Mouse (Mus musculus) neural tube, embryonic 15.5 days (tissue): ENCODE measurements around the gene Trim26. TPM values are rescaled to one million over a fixed set of nuclear protein-coding genes. Genes with fewer than 3 reads are reported as not detected.
"Not testable (repeated sequence)": the region's sequence is repeated elsewhere in the genome, so short reads cannot be mapped to it uniquely, and the experiment has no call there.

Source experiments
- ATAC-seq: fragments of 200-750 bp; cut with Nextera tagmentation; 2 replicates; pipeline ENCODE4 v1.8.0; 2017; ENCODE audit warnings: mild to moderate bottlenecking, moderate TSS enrichment, moderate library complexity; ENCODE audit not compliant: low FRiP score
- H3K27ac ChIP-seq: fragments of 300-500 bp; sonication (generic); replicated peaks from 2 replicates; pipeline ENCODE4 v1.5.1; 2015; ENCODE audit warnings: mild to moderate bottlenecking, inconsistent platforms
- H3K27me3 ChIP-seq: fragments of 300-500 bp; sonication (generic); replicated peaks from 2 replicates; pipeline ENCODE4 v1.6.1; 2015; ENCODE audit warnings: inconsistent platforms
- H3K36me3 ChIP-seq: fragments of 300-500 bp; sonication (generic); 2 replicates; pipeline ENCODE4 v1.6.1; 2015; ENCODE audit warnings: inconsistent platforms
- H3K4me1 ChIP-seq: fragments of 300-500 bp; sonication (generic); 2 replicates; pipeline ENCODE4 v1.6.1; 2015; ENCODE audit warnings: inconsistent platforms
- H3K4me2 ChIP-seq: fragments of 300-500 bp; sonication (generic); 2 replicates; pipeline ENCODE4 v1.6.1; 2015; ENCODE audit warnings: inconsistent platforms, mild to moderate bottlenecking, moderate library complexity
- H3K4me3 ChIP-seq: fragments of 300-500 bp; sonication (generic); replicated peaks from 2 replicates; pipeline ENCODE4 v1.5.1; 2015; ENCODE audit warnings: mild to moderate bottlenecking, inconsistent platforms
- H3K9ac ChIP-seq: fragments of 300-500 bp; sonication (generic); replicated peaks from 2 replicates; pipeline ENCODE4 v1.6.1; 2015; ENCODE audit warnings: mild to moderate bottlenecking, inconsistent platforms
- H3K9me3 ChIP-seq: fragments of 300-500 bp; sonication (generic); replicated peaks from 2 replicates; pipeline ENCODE4 v1.6.1; 2016; ENCODE audit warnings: inconsistent platforms
- WGBS: fragments of 180-500 bp; shearing (Covaris S2); methylation state at CpG from one replicate; pipeline ENCODE4 v1.1.7; 2015; ENCODE audit warnings: mixed read lengths; 5-methylcytosine and 5-hydroxymethylcytosine counted together
- polyA plus RNA-seq: library from polyadenylated mRNA; unstranded; fragments of >200 nt; fragmentation: Nextera tagmentation; extraction: Ambion mirVana; gene quantifications from 2 replicates; pipeline ENCODE4 v1.2.1, GENCODE M21; 2015

Trim26 gene
- polyA plus RNA-seq, 1 experiment from 2014 or later, result 51.2 TPM

- Histone ChIP-seq H3K4me2 (no peak within 1 kb of the TSS), H3K9me3 (no peaks in the 10 kb centered on the region), H3K4me3 (no peak within 1 kb of the TSS), H3K9ac (no peak within 1 kb of the TSS), H3K4me1 (no peaks in the 10 kb centered on the region), H3K36me3 (no peaks in the 10 kb centered on the region), H3K27me3 (no peaks in the 10 kb centered on the region), H3K27ac (no peak within 1 kb of the TSS)
- ATAC-seq, result no peak
- WGBS, result 91% methylated on average over 5 of the region's 5 CpGs
Observed at GRCm38 (mm10) chr17:36890073-36890903, 53.4 kb downstream of the Trim26 start, which contains the start of gene Trim40. Trim40 (minus strand) TSS chr17:36890123.

- H3K4me3 ChIP-seq, H3K27ac ChIP-seq, H3K9me3 ChIP-seq, H3K27me3 ChIP-seq, H3K36me3 ChIP-seq, ATAC-seq, H3K4me1 ChIP-seq, H3K9ac ChIP-seq, H3K4me2 ChIP-seq: not testable (repeated sequence)
- 94% methylated on average over 1 of the region's 1 CpGs for WGBS
Observed at GRCm38 (mm10) chr17:36891496-36891895, 54.6 kb downstream of the Trim26 start.

- Histone ChIP-seq H3K9ac (no peak overlapping the region), H3K9me3 (no peaks in the 10 kb centered on the region), H3K4me3 (no peak overlapping the region), H3K4me1 (no peaks in the 10 kb centered on the region), H3K27ac (no peak overlapping the region), H3K36me3 (no peaks in the 10 kb centered on the region), H3K27me3 (no peaks in the 10 kb centered on the region), H3K4me2 (no peak overlapping the region)
- WGBS, result 10% methylated on average over 2 of the region's 2 CpGs
- ATAC-seq, result peak; percentile 65
Observed at GRCm38 (mm10) chr17:36892362-36892761, 55.4 kb downstream of the Trim26 start.

GRCm38 (mm10) chr17:36893387-36893786, 56.5 kb downstream of the Trim26 start:
- WGBS, result 78% methylated on average over 5 of the region's 5 CpGs
- no peaks in the 10 kb centered on the region for H3K27me3 ChIP-seq

GRCm38 (mm10) chr17:36896583-36896982, 59.6 kb downstream of the Trim26 start:
- Histone ChIP-seq H3K4me1 (no peaks in the 10 kb centered on the region), H3K9me3 (no peaks in the 10 kb centered on the region), H3K36me3 (no peaks in the 10 kb centered on the region), H3K27ac (no peak overlapping the region), H3K4me3 (no peak overlapping the region), H3K4me2 (no peak overlapping the region), H3K9ac (no peak overlapping the region), H3K27me3 (no peaks in the 10 kb centered on the region)
- no peak for ATAC-seq
- 94% methylated on average over 1 of the region's 1 CpGs for WGBS

More at GRCm38 (mm10) chr17:36893387-36893786, 56.5 kb downstream of the Trim26 start:
- H3K4me1 ChIP-seq, result no peaks in the 10 kb centered on the region
- no peak overlapping the region for H3K4me2 ChIP-seq
- no peaks in the 10 kb centered on the region for H3K36me3 ChIP-seq
- H3K4me3 ChIP-seq, result no peak overlapping the region
- no peak overlapping the region for H3K27ac ChIP-seq
- no peaks in the 10 kb centered on the region for H3K9me3 ChIP-seq
- no peak for ATAC-seq
- H3K9ac ChIP-seq, result no peak overlapping the region

- Histone ChIP-seq H3K9me3 (no peaks in the 10 kb centered on the region), H3K4me3 (no peak overlapping the region), H3K4me2 (no peak overlapping the region), H3K27ac (no peak overlapping the region), H3K36me3 (no peaks in the 10 kb centered on the region), H3K9ac (no peak overlapping the region), H3K4me1 (no peaks in the 10 kb centered on the region), H3K27me3 (no peaks in the 10 kb centered on the region)
- ATAC-seq, result no peak
Observed at GRCm38 (mm10) chr17:36897065-36897464, 60.1 kb downstream of the Trim26 start.

GRCm38 (mm10) chr17:36897552-36898205, 60.7 kb downstream of the Trim26 start, which contains the start of gene Trim31:
Trim31 (plus strand) TSS chr17:36898118.
- no peaks in the 10 kb centered on the region for H3K36me3 ChIP-seq
- no peak for ATAC-seq
- WGBS, result 72% methylated on average over 6 of the region's 6 CpGs

GRCm38 (mm10) chr17:36899376-36899775, 62.4 kb downstream of the Trim26 start:
- no peaks in the 10 kb centered on the region for H3K36me3 ChIP-seq
- WGBS, result 89% methylated on average over 4 of the region's 4 CpGs
- H3K9me3 ChIP-seq, result no peaks in the 10 kb centered on the region
- no peaks in the 10 kb centered on the region for H3K27me3 ChIP-seq
- no peak overlapping the region for H3K4me2 ChIP-seq
- H3K9ac ChIP-seq, result no peak overlapping the region
- no peaks in the 10 kb centered on the region for H3K4me1 ChIP-seq
- H3K4me3 ChIP-seq, result no peak overlapping the region
- H3K27ac ChIP-seq, result no peak overlapping the region
- ATAC-seq, result no peak

More at GRCm38 (mm10) chr17:36897552-36898205, 60.7 kb downstream of the Trim26 start, which contains the start of gene Trim31:
- Histone ChIP-seq H3K4me1 (no peaks in the 10 kb centered on the region), H3K9me3 (no peaks in the 10 kb centered on the region), H3K4me3 (no peak within 1 kb of the TSS), H3K27me3 (no peaks in the 10 kb centered on the region), H3K9ac (no peak within 1 kb of the TSS), H3K27ac (no peak within 1 kb of the TSS), H3K4me2 (no peak within 1 kb of the TSS)

- H3K27ac ChIP-seq, result no peak overlapping the region
- no peaks in the 10 kb centered on the region for H3K36me3 ChIP-seq
- H3K4me1 ChIP-seq, result no peaks in the 10 kb centered on the region
- H3K9ac ChIP-seq, result no peak overlapping the region
- WGBS, result 89% methylated on average over 5 of the region's 5 CpGs
- no peak overlapping the region for H3K4me3 ChIP-seq
- no peak overlapping the region for H3K4me2 ChIP-seq
- no peak for ATAC-seq
- no peaks in the 10 kb centered on the region for H3K9me3 ChIP-seq
- H3K27me3 ChIP-seq, result no peaks in the 10 kb centered on the region
Observed at GRCm38 (mm10) chr17:36900001-36900400, 63.1 kb downstream of the Trim26 start.

- H3K9ac ChIP-seq, result no peak overlapping the region
- H3K4me3 ChIP-seq, result no peak overlapping the region
- no peak overlapping the region for H3K4me2 ChIP-seq
- H3K27me3 ChIP-seq, result no peaks in the 10 kb centered on the region
- H3K27ac ChIP-seq, result no peak overlapping the region
- H3K9me3 ChIP-seq, result no peaks in the 10 kb centered on the region
- no peaks in the 10 kb centered on the region for H3K4me1 ChIP-seq
- 24% methylated on average over 1 of the region's 1 CpGs for WGBS
- ATAC-seq, result no peak
- H3K36me3 ChIP-seq, result no peaks in the 10 kb centered on the region
Observed at GRCm38 (mm10) chr17:36900691-36901090, 63.8 kb downstream of the Trim26 start.

GRCm38 (mm10) chr17:36903651-36904050, 66.7 kb downstream of the Trim26 start:
- Histone ChIP-seq H3K4me1 (no peaks in the 10 kb centered on the region), H3K4me2 (no peak overlapping the region), H3K4me3 (no peak overlapping the region), H3K9me3 (no peaks in the 10 kb centered on the region), H3K27ac (no peak overlapping the region), H3K9ac (no peak overlapping the region), H3K27me3 (no peaks in the 10 kb centered on the region), H3K36me3 (no peaks in the 10 kb centered on the region)
- WGBS, result 77% methylated on average over 3 of the region's 3 CpGs
- no peak for ATAC-seq

GRCm38 (mm10) chr17:36908235-36908634, 71.3 kb downstream of the Trim26 start:
- Histone ChIP-seq H3K27ac (no peak overlapping the region), H3K4me1 (no peaks in the 10 kb centered on the region), H3K4me2 (no peak overlapping the region), H3K9me3 (no peaks in the 10 kb centered on the region), H3K9ac (no peak overlapping the region), H3K4me3 (no peak overlapping the region), H3K36me3 (no peaks in the 10 kb centered on the region), H3K27me3 (no peaks in the 10 kb centered on the region)
- ATAC-seq, result no peak
- 62% methylated on average over 1 of the region's 1 CpGs for WGBS
